Mouse (Mus musculus) G1E-ER4 (cell line): ENCODE results near the gene Thsd4. TPM values are rescaled to one million over a fixed set of nuclear protein-coding genes. Genes with fewer than 3 reads are reported as not detected.

Experiments
- GATA1 ChIP-seq: IDR thresholded peaks from one replicate; pipeline ENCODE4 v1.8.0; 2012; ENCODE audit warnings: low read length, inconsistent platforms
- polyA plus RNA-seq: library from polyadenylated mRNA; stranded (reverse); fragments of >175 nt; gene quantifications from 2 replicates; pipeline ENCODE4 v1.2.3, GENCODE M21; 2012

Thsd4 gene
- polyA plus RNA-seq, 1 experiment, result 13.1 TPM

DNA sequence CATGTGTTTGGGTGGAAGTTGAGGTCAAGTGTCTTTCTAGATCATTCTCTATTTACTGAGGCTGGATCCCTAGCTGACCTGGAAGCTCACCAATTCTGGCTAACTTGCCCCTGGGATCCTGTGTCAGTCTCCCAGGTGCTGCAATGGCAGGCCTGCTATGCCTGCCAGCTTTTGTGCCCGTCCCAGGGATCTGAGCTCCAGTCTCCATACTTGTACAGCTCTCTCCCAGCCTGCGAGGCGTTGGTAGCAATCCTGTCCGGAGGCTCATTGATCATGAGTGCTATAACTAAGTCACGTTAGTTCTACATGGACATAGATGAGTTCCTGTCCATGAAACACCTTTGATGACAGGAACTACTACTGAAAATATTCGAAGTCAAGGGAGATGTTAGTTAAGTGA lies 578.0 kb downstream of the Thsd4 start:
- no peak for TF ChIP-seq GATA1

DNA sequence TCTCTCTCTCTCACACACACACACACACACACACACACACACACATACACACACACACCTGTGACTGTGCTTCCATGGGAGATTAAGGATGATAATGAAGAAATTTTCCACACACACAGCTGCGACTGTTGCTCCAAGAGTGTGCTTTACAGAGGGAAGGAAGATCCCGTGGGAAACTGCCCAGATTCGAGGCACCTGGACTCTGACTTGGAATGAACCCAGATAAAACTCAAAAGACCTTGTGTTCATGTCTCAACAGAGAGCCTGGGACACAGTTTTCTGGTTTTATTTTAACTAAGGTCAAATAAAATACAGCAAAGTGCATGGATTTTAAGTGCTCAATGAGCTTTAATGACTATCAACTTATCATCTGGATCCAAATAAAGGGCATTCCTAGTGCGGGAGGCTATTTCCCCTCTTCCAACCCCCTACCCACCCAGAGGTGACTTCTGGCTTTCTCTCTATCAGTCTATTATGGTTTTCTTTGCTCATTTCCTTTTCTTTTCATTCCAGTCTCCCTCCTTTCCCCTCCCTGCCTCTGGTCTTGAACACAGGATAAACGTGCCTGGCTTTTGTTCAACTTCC lies 579.3 kb downstream of the Thsd4 start:
- no peak for TF ChIP-seq GATA1

DNA sequence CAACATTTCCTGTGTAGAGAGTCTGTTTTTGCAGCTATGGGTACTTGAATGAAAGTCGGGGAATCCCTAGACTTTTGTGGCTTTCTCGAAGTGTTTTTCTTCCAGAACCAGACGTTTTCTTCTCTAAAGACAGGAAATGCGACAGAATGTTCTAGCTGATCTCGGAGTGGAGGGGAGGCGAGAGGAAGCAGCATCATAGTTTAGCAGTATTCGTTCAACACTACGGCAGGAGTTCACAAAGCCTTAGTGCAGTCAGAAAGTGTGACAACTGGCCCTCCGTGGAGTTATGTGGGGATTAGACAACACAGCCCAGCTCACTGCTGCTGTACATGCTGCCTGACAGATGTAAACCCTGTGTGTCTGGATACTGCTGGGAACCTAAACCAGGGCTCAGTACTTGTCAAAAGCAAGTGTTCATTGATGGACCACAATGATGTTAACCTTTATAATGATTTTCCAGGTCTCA lies 579.9 kb downstream of the Thsd4 start:
- TF ChIP-seq GATA1, result no peak

DNA sequence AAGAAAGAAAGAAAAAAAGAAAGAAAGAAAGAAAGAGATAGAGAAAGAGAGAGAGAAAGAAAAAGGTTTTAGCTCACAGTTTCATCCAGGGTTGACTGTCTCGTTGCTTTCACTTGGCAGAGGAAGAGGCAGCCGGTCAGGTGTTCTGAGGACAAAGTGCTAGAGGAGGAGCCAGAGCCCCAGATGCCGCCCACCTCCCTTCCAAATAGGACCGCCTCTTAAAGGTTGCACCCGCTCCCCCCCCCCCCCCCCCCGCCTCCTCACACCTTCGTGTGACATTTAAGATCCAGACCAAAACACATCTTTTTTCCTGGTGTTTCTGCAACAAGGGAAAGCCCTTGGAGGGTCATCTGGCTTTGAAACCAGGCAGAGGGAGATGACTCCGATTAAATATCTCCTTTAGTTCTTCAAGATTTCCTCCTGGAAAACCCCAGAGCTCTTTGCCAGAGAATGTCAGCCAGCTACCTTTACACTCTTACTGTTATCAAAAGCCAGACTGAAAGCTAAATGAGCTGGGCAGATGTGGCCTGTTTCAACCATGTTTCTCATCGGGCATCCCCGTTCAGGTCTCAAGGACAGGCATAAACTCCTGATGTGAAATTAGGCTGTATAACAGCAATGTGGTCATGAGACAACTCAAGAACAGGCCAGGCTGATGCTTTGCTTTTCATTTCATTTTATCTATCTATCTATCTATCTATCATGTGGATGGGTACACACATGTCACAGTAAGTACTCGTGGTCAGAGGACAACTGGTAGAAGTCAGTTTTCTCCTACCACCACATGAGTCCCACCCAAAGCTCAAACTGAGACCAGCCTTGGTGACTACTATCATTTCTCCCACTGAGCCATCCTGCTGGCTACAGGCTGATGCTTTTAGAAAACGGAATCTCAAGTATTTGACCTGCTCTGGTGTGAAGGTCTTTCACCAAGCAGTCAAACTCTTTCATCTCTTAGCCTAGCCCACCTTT lies 580.6 kb downstream of the Thsd4 start:
- no peak for TF ChIP-seq GATA1

DNA sequence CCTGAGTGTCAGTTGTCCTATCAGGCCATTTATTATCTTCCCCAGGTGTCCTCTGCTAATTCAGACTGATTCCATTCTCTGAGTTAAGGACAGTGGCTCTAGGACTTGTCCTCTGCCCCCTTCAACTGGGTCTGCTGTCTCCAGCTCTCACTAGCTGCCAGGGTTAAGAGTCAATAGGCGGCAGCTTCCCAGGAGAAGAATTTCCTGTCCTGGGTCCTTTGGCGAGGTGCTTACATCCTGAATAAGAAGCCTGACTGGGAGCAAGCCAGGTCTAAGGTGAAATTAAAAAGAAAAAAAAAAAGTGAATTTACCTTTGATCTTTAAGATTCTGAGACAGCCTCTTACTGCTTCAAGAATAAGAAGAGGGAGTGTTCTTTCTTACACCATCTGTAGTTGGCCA lies 582.2 kb downstream of the Thsd4 start:
- TF ChIP-seq GATA1, result no peak

DNA sequence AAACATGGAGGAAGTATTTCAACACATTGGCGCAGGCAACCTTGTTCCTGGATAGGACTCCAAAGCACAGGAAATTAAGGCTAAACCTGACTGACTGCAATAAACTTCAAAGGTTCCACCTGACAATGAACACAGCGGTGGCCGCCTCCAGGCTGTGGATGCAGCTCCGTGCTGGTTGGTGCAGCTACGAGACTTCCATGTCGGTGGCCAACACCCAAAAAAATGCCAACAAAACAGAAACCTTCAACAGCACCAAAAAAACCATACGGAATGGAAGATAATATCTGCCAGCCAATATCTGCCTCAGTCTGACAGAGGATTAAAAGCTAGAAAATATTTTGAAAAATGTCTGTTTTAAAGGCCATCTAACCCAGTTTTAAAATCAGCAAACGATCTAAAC lies 583.3 kb downstream of the Thsd4 start:
- TF ChIP-seq GATA1, result no peak

DNA sequence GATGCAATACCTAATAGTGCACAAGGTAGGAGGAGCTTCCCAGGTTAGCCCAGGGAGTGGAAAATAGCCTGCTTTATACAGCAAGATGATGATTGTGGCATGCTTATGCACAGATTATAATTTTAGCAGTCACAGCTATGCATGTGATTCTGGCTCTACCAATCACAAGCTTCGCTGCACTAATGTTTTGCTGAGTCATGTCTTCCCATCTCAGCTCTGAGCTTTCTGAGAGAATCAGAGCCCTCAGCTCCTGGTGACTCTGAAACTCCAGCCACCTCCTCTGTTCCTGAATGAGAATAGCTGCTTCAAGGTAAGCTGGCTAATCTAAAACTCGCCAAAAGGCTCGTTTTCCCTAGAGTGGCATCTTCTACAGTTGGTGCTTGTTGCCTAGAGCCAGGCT lies 591.6 kb downstream of the Thsd4 start:
- TF ChIP-seq GATA1, result no peak

Other genes with a start within 250 kb of the Thsd4 start
- gene Lrrc49, start 166.1 kb upstream of the Thsd4 start, polyA plus RNA-seq, result 0.12 and 0.19 TPM in 2 replicates
- not detected in 2 replicates for gene Larp6, start 190.9 kb upstream of the Thsd4 start, polyA plus RNA-seq